Mouse (Mus musculus) liver, adult 10 weeks (tissue): ENCODE measurements around the gene Olfr145. TPM values are rescaled to one million over a fixed set of nuclear protein-coding genes. Genes with fewer than 3 reads are reported as not detected.

Experiments
- polyA plus RNA-seq: library from polyadenylated mRNA; stranded (reverse); fragments of 350-450 nt; fragmentation: Illumina TruSeq; extraction: RNeasy Lipid Tissue Mini Kit (QIAGEN cat#74804); gene quantifications from one replicate; pipeline ENCODE4 v1.2.3, GENCODE M21; 2014; ENCODE audit warnings: low read depth, low replicate concordance

Olfr145 gene
- polyA plus RNA-seq: not detected

DNA sequence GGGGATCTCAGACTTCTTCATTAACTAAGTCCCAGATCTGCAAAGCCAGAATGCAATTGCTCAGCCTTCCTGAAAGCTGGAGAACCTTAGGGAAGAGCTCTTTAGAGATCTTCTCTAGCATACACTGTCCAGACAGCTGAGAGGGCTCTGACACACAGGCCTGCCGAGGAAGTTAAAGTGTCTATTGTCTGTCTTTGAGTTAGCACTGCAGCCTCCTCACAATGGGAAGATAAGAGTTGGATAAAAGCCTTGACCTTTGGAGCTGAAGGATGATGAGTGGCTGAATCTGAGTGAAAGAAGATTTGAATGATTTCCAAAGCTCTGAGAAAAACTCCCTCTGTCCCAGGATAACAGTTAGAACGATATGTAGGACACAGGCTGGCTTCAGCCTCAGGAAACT is at the start of gene Olfr145:
Gene Olfr145, plus strand, starts transcription at position 64 of the 400 bp plus-strand sequence.

DNA sequence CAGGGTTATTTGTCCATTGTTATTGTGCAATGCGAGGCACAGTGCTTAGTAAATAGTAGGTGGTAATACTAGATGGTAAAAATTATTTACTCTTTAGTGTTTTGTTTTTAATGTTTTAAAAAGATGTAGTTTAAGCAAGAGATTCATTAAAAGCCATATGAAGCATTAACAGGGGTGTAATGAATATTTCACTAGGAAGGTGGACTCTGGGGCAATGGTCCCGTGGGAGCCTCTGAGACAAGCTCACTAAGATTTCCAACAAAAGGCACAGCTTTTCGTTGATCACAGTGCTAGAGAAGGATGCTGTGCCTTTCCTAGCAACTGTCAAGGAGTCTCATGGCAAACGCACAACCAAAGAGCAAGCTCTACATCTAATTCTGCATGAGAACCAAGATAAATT is 42.6 kb upstream of the Olfr145 start, which contains the start of gene Olfr877:
Gene Olfr877, plus strand, starts transcription at position 301 of the 400 bp plus-strand sequence.

DNA sequence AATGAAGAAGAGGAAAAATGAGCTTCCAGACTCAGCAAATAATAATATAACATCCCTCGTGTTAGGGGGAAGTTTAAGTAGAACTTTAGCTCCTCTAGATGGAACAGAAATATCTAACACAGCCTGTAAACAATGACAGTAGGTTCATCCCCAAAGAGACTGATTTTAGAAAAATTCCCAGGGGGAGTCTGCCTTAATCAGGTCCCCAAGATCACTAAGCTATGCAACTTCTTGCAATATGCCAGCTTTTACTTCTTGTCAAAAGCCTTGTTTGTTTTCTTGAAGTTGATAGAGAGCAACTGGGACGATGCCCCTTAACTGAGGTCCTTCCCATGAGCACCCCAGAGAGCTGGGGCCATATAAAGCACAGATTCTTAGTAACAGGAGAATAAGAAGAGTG is 21.0 kb downstream of the Olfr145 start, which contains the start of gene Olfr878:
Gene Olfr878, plus strand, starts transcription at position 301 of the 400 bp plus-strand sequence.

Other genes with a start within 250 kb of the Olfr145 start
- gene Tbrg1, start 239.4 kb upstream of the Olfr145 start, polyA plus RNA-seq: 15.2 TPM
- not detected for gene Panx3, start 227.5 kb upstream of the Olfr145 start, polyA plus RNA-seq
- gene Olfr160, start 180.5 kb upstream of the Olfr145 start, polyA plus RNA-seq: not detected
- not detected for gene Olfr874, start 151.6 kb upstream of the Olfr145 start, polyA plus RNA-seq
- not detected for gene Olfr875, start 124.9 kb upstream of the Olfr145 start, polyA plus RNA-seq
- gene Olfr876, start 93.7 kb upstream of the Olfr145 start, polyA plus RNA-seq: not detected
- not detected for gene Olfr877, start 42.5 kb upstream of the Olfr145 start, polyA plus RNA-seq
- not detected for gene Olfr878, start 21.1 kb downstream of the Olfr145 start, polyA plus RNA-seq
- not detected for gene Olfr881, start 95.1 kb downstream of the Olfr145 start, polyA plus RNA-seq
- not detected for gene Olfr883, start 129.1 kb downstream of the Olfr145 start, polyA plus RNA-seq
- gene Olfr884, start 149.8 kb downstream of the Olfr145 start, polyA plus RNA-seq: not detected
- gene Olfr885, start 164.6 kb downstream of the Olfr145 start, polyA plus RNA-seq: not detected
- not detected for gene Olfr887, start 187.3 kb downstream of the Olfr145 start, polyA plus RNA-seq
- not detected for gene Olfr888, start 211.4 kb downstream of the Olfr145 start, polyA plus RNA-seq
- not detected for gene Olfr889, start 218.5 kb downstream of the Olfr145 start, polyA plus RNA-seq
- not detected for gene Olfr890, start 245.8 kb downstream of the Olfr145 start, polyA plus RNA-seq